Mouse (Mus musculus): Measurements from ENCODE around the gene Map3k3.
"Not testable (repeated sequence)": the region's sequence is repeated elsewhere in the genome, so short reads cannot be mapped to it uniquely, and the experiment has no call there.

Gene Map3k3

GRCm38 (mm10) chr11:106192241-106192640, 107.8 kb downstream of the Map3k3 start:
- no peak for DNase-seq (ENCODE audit: low spot score in 2 of 2)

- DNase-seq (ENCODE audit: low spot score in 2 of 2): no peak
Observed at GRCm38 (mm10) chr11:106192657-106193370, 108.4 kb downstream of the Map3k3 start.

- peak; percentile 98 to 99 for DNase-seq (ENCODE audit: low spot score in 2 of 2)
Observed at GRCm38 (mm10) chr11:106193371-106194154, 109.2 kb downstream of the Map3k3 start.

GRCm38 (mm10) chr11:106194155-106194541, 109.7 kb downstream of the Map3k3 start:
- DNase-seq (ENCODE audit: low spot score in 2 of 2): no peak

- DNase-seq (ENCODE audit: low spot score in 2 of 2): no peak
Observed at GRCm38 (mm10) chr11:106194891-106195290, 110.5 kb downstream of the Map3k3 start.

GRCm38 (mm10) chr11:106195341-106195740, 110.9 kb downstream of the Map3k3 start:
- no peak for DNase-seq (ENCODE audit: low spot score in 2 of 2)

DNA sequence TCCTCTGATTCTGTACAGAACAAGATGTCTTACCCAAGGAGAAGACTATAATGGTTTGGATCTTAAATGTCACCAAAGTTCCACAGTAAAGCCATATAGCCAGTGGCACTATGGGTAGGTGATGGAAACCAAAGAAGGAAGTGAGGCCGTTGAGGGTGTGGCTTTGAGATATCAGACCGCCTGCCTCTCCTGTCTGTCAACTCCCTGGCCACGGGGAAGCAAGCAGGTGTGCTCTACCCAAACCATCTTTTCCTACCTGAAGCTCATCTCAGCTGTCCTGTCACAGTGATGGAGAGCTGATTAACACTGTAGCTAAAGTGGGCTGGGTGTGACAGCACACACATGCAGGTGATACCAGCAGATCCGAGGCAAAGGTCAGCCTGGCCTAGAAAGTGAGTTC, 113.9 kb downstream of the Map3k3 start:
- no peak for DNase-seq (ENCODE audit: low spot score in 2 of 2)

- not testable (repeated sequence) for DNase-seq (ENCODE audit: low spot score in 2 of 2)
Observed at GRCm38 (mm10) chr11:106199997-106200396, 115.6 kb downstream of the Map3k3 start.

DNA sequence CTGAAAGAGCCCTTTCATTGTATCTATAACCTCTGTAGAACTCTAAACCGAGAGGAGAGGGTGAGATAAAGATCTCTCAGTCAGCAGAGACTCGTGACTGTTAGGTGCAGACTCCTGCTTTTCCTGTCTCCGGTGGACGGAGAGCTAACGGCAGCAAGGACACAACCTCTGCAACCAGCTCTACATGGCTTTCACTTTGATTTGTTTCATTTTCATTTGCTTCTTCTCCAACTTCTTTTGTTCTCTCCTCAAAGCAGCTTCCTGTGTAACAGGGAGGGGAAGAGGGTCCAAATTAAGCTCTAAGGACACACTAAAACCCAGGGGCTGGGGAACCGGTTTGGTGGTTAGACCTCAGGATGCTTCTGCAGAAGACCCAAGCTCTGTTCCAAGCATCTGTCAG, 116.3 kb downstream of the Map3k3 start:
- no peak for DNase-seq (ENCODE audit: low spot score in 2 of 2)

GRCm38 (mm10) chr11:106201337-106202122, 117.1 kb downstream of the Map3k3 start:
- DNase-seq (ENCODE audit: low spot score in 2 of 2): no peak

GRCm38 (mm10) chr11:106202123-106202465, 117.7 kb downstream of the Map3k3 start, which contains the start of gene Strada:
Strada (minus strand) TSS chr11:106202168.
- DNase-seq (ENCODE audit: low spot score in 2 of 2): no peak

All from spleen, postnatal 4 days (tissue).